Comparison of ENCODE assay signal across 11 mouse cellular contexts in the genomic region with DNA sequence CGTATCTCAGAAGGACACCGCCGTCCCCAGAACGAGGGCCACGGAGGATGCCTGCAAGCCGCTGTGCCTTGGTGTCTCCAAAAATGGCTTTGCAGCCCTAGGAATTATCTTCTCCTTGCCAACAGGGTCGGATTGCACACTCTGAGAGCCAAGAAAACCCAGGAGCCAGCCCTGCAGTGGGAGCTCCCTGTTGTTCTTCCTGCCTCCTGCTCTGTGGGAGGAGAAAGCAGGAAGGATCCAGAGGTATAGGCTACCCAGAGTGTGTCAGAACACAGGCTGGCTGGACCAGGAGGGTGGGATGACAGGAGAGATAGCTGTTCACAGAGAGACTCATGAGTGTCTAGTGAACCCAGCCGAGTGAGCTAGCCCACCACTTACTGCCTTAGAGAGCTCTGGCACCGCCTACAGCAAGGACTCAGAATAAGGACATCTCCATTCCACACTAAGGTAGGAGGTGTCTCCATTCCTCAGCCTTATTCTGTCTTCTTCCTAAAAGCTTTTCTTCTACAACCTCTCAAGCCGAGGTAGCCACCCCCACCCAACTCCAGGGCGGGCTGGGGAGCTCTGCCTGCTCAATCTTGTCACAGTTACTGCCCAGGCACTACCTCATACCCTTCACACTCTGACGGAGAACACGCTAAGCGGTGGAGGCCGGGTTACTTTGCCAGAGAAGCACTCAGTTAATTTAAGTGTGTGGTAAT. TPM values are rescaled to one million over a fixed set of nuclear protein-coding genes. Genes with fewer than 3 reads are reported as not detected.
A peak's percentile ranks its signal among the peaks of the same experiment; 100 is the strongest.
DNase-seq lines count a peak whose midpoint lies in the region; ATAC-seq and TF ChIP-seq lines count a peak whose summit lies in the region.
"Had no signal": no experiment of that assay in that cellular context is flagged by ENCODE, and none has a peak within 500 bp of the region (broad histone marks: within the 10 kb centered on the region; RNA-seq: fewer than 3 reads in every experiment).

No protein-coding gene starts in this region.

- WGBS in kidney, embryonic 14.5 days, result 67% methylated on average over 15 of the region's 15 CpGs
- 67% methylated on average over 15 of the region's 15 CpGs for WGBS in stomach, postnatal 0 days

- ATAC-seq in kidney, embryonic 14.5 days (ENCODE audit: low FRiP score, low TSS enrichment), result no peak
- no peak for ATAC-seq in stomach, postnatal 0 days (ENCODE audit: low FRiP score, low TSS enrichment)
- ATAC-seq in inflammation-experienced regulatory T-cells, adult 6 months, result no peak

- TF ChIP-seq EP300 in stomach, postnatal 0 days (optimal IDR thresholded peaks at IDR 0.05), result no peak

- intact Hi-C loops in heart, postnatal 10 days (cut with DNase I), result no loop called here

- peak overlapping the region; percentile 32; the same call in 1 of the 2 replicates for H3K27ac ChIP-seq in kidney, embryonic 14.5 days (ENCODE audit: low read depth, low read length)
- peak overlapping the region; percentile 86 for H3K27ac ChIP-seq in stomach, postnatal 0 days (replicated peaks)
- H3K27ac ChIP-seq: hindbrain, embryonic 15.5 days had no signal

- no peak for DNase-seq in kidney, adult 9 months
- peak; percentile 41 for DNase-seq in right cerebral cortex, postnatal 25 days
- DNase-seq in right cerebral cortex, postnatal 14 days, result no peak
- DNase-seq in heart, postnatal 10 days, result peak; percentile 38 to 46
- no peak for DNase-seq in stomach, postnatal 0 days (ENCODE audit: low spot score)
- DNase-seq in spleen, postnatal 10 days (ENCODE audit: low spot score in 2 of 2), result no peak
- DNase-seq: thymus, postnatal 36 days had no signal

- H3K4me2 ChIP-seq in kidney, embryonic 14.5 days (replicated peaks; ENCODE audit: low read depth, low read length), result no peak overlapping the region
- H3K4me2 ChIP-seq in stomach, postnatal 0 days (replicated peaks; ENCODE audit: low read depth), result no peak overlapping the region
- H3K4me2 ChIP-seq: hindbrain, embryonic 15.5 days had no signal

- no peak overlapping the region for H3K4me3 ChIP-seq in kidney, embryonic 14.5 days (ENCODE audit: low read length)
- H3K4me3 ChIP-seq in stomach, postnatal 0 days (ENCODE audit: low read depth, low read length), result no peak overlapping the region
- H3K4me3 ChIP-seq: erythroblast, embryonic 14.5 days; hindbrain, embryonic 15.5 days had no signal

- H3K27me3 ChIP-seq in kidney, embryonic 14.5 days (ENCODE audit: control insufficient read depth, insufficient read depth, low read length), result no peaks in the 10 kb centered on the region
- no peaks in the 10 kb centered on the region for H3K27me3 ChIP-seq in stomach, postnatal 0 days (ENCODE audit: control insufficient read depth, insufficient read depth, low read length)
- H3K27me3 ChIP-seq: hindbrain, embryonic 15.5 days had no signal

- H3K9ac ChIP-seq in kidney, embryonic 14.5 days (ENCODE audit: low read depth, low read length), result no peak overlapping the region
- no peak overlapping the region for H3K9ac ChIP-seq in stomach, postnatal 0 days (ENCODE audit: low read length)
- H3K9ac ChIP-seq: hindbrain, embryonic 15.5 days had no signal

- H3K4me1 ChIP-seq in kidney, embryonic 14.5 days (ENCODE audit: control insufficient read depth, insufficient read depth, low read length), result peaks cover 69% of the 10 kb centered on the region
- H3K4me1 ChIP-seq in stomach, postnatal 0 days (replicated peaks; ENCODE audit: control insufficient read depth, insufficient read depth), result peaks cover 25% of the 10 kb centered on the region

- H3K36me3 ChIP-seq in kidney, embryonic 14.5 days (ENCODE audit: control insufficient read depth, insufficient read depth, low read length), result no peaks in the 10 kb centered on the region
- H3K36me3 ChIP-seq in stomach, postnatal 0 days (ENCODE audit: control insufficient read depth, insufficient read depth, low read length), result no peaks in the 10 kb centered on the region
- H3K36me3 ChIP-seq: hindbrain, embryonic 15.5 days had no signal

- H3K9me3 ChIP-seq in kidney, embryonic 14.5 days (ENCODE audit: control insufficient read depth, low read length), result no peaks in the 10 kb centered on the region
- H3K9me3 ChIP-seq in stomach, postnatal 0 days (ENCODE audit: control insufficient read depth, low read length), result no peaks in the 10 kb centered on the region
- H3K9me3 ChIP-seq: hindbrain, embryonic 15.5 days had no signal

- TF ChIP-seq CTCF in stomach, postnatal 0 days (IDR thresholded peaks at IDR 0.05; ENCODE audit: low read depth), result no peak

RNA-seq across cellular contexts. Expression of gene Rassf3, which starts 48.0 kb away (rescaled TPM):
- polyA plus RNA-seq in kidney, embryonic 14.5 days (2014; fragmentation: Nextera tagmentation; extraction: Ambion mirVana), result 8.9 and 13.5 TPM in 2 replicates
- total RNA-seq in heart, postnatal 10 days (2021), result 100 to 1,000 TPM in 1 of 2 experiments, 10 to 100 TPM in 1; 98.8 to 116 TPM
- 19.2 and 20.0 TPM in 2 replicates for polyA plus RNA-seq in stomach, postnatal 0 days (2015; fragmentation: Nextera tagmentation; extraction: Ambion mirVana)
- 1 to 10 TPM; 6.1 to 6.8 (median 6.2) TPM for polyA plus RNA-seq in inflammation-experienced regulatory T-cells, adult 6 months (2017; shearing (Covaris generic))

Comparison
In these comparisons a context has a peak if more than half of its experiments do, and no peak if none do; other contexts are left out.
1. DNase-seq: peak in right cerebral cortex, postnatal 25 days (single experiment) and heart, postnatal 10 days (2 of 2); none in kidney, adult 9 months (single experiment), right cerebral cortex, postnatal 14 days (single experiment), stomach, postnatal 0 days (single experiment) and spleen, postnatal 10 days (0 of 2).